Mouse (Mus musculus) right cerebral cortex, postnatal 14 days (tissue): ENCODE results near the gene Kcnj10.

Experiments used
- DNase-seq: peaks from one replicate; pipeline ENCODE4 v3.0.0; 2022

The Kcnj10 gene

GRCm38 (mm10) chr1:172333512-172333911 lies 7.5 kb upstream of the Kcnj10 start:
- DNase-seq = no peak

- DNase-seq = no peak
Measured at GRCm38 (mm10) chr1:172335804-172336203, 5.2 kb upstream of the Kcnj10 start.

GRCm38 (mm10) chr1:172337411-172338185 lies 3.4 kb upstream of the Kcnj10 start:
- DNase-seq = no peak

- DNase-seq = no peak
Measured at GRCm38 (mm10) chr1:172341386-172341785, 376 bp downstream of the Kcnj10 start.

- DNase-seq = peak; percentile 62
Measured at GRCm38 (mm10) chr1:172342729-172343128, 1.7 kb downstream of the Kcnj10 start.

- no peak for DNase-seq
Measured at GRCm38 (mm10) chr1:172343914-172344313, 2.9 kb downstream of the Kcnj10 start.

GRCm38 (mm10) chr1:172344820-172345219 lies 3.8 kb downstream of the Kcnj10 start:
- no peak for DNase-seq

- no peak for DNase-seq
Measured at GRCm38 (mm10) chr1:172346707-172347106, 5.7 kb downstream of the Kcnj10 start.

- no peak for DNase-seq
Measured at GRCm38 (mm10) chr1:172347382-172347781, 6.4 kb downstream of the Kcnj10 start.

GRCm38 (mm10) chr1:172349504-172349903 lies 8.5 kb downstream of the Kcnj10 start:
- DNase-seq = no peak

- DNase-seq = peak; percentile 49
Measured at GRCm38 (mm10) chr1:172349916-172350812, 9.2 kb downstream of the Kcnj10 start.

GRCm38 (mm10) chr1:172352001-172352400 lies 11.0 kb downstream of the Kcnj10 start:
- DNase-seq = no peak

GRCm38 (mm10) chr1:172352453-172352852 lies 11.4 kb downstream of the Kcnj10 start:
- no peak for DNase-seq

- no peak for DNase-seq
Measured at GRCm38 (mm10) chr1:172355336-172355735, 14.3 kb downstream of the Kcnj10 start.

GRCm38 (mm10) chr1:172357550-172357949 lies 16.5 kb downstream of the Kcnj10 start:
- peak; percentile 51 for DNase-seq

GRCm38 (mm10) chr1:172358341-172358740 lies 17.3 kb downstream of the Kcnj10 start:
- no peak for DNase-seq

GRCm38 (mm10) chr1:172364684-172365083 lies 23.7 kb downstream of the Kcnj10 start:
- DNase-seq = peak; percentile 56

GRCm38 (mm10) chr1:172368768-172369418 lies 27.9 kb downstream of the Kcnj10 start:
- peak; percentile 72 for DNase-seq

- DNase-seq = peak; percentile 98
Measured at GRCm38 (mm10) chr1:172376198-172376667, 35.2 kb downstream of the Kcnj10 start, which contains the start of gene Pigm. Pigm (plus strand) TSS chr1:172376546.

- no peak for DNase-seq
Measured at GRCm38 (mm10) chr1:172376758-172377458, 35.9 kb downstream of the Kcnj10 start.

GRCm38 (mm10) chr1:172380066-172380465 lies 39.1 kb downstream of the Kcnj10 start:
- no peak for DNase-seq

- DNase-seq = no peak
Measured at GRCm38 (mm10) chr1:172382090-172382489, 41.1 kb downstream of the Kcnj10 start.
